23 mouse cellular contexts compared by ENCODE assay signal in genomic region chr11:98990866-98991265, GRCm38 (mm10). TPM values are rescaled to one million over a fixed set of nuclear protein-coding genes. Genes with fewer than 3 reads are reported as not detected.
"Had no signal": no experiment of that assay in that cellular context is flagged by ENCODE, and none has a peak within 500 bp of the region (broad histone marks: within the 10 kb centered on the region; RNA-seq: fewer than 3 reads in every experiment).

No protein-coding gene starts in this region.

- H3K4me2 ChIP-seq: kidney, embryonic 15.5 days; limb, embryonic 13.5 days; liver, embryonic 13.5 days; lung, embryonic 15.5 days; midbrain, embryonic 11.5 days; neural tube, embryonic 13.5 days; stomach, embryonic 15.5 days had no signal

- H3K27ac ChIP-seq: kidney, embryonic 15.5 days; limb, embryonic 10.5 days; limb, embryonic 13.5 days; liver, embryonic 13.5 days; lung, embryonic 15.5 days; neural tube, embryonic 13.5 days; stomach, embryonic 15.5 days had no signal

- H3K9me3 ChIP-seq: kidney, embryonic 15.5 days; limb, embryonic 10.5 days; limb, embryonic 13.5 days; liver, embryonic 13.5 days; lung, embryonic 15.5 days; neural tube, embryonic 13.5 days; stomach, embryonic 15.5 days had no signal

- H3K9ac ChIP-seq: kidney, embryonic 15.5 days; limb, embryonic 13.5 days; liver, embryonic 13.5 days; liver, postnatal 0 days; lung, embryonic 15.5 days; neural tube, embryonic 13.5 days; stomach, embryonic 15.5 days had no signal

- H3K27me3 ChIP-seq: kidney, embryonic 15.5 days; limb, embryonic 13.5 days; liver, embryonic 13.5 days; lung, embryonic 15.5 days; neural tube, embryonic 13.5 days; stomach, embryonic 15.5 days had no signal

- H3K4me3 ChIP-seq: kidney, embryonic 15.5 days; limb, embryonic 10.5 days; limb, embryonic 13.5 days; liver, embryonic 13.5 days; lung, embryonic 15.5 days; neural tube, embryonic 13.5 days; stomach, embryonic 15.5 days had no signal

- ATAC-seq: liver, postnatal 0 days had no signal

- H3K4me1 ChIP-seq: kidney, embryonic 15.5 days; limb, embryonic 10.5 days; limb, embryonic 13.5 days; liver, embryonic 13.5 days; lung, embryonic 15.5 days; neural tube, embryonic 13.5 days; stomach, embryonic 15.5 days had no signal

- DNase-seq: kidney, adult 8-10 months; kidney, postnatal 14 days; kidney, postnatal 4 days; liver, embryonic 13.5 days; liver, postnatal 0 days; lung, postnatal 10 days; lung, postnatal 4 days; midbrain, embryonic 14.5 days; retina, postnatal 1 day; right cerebral cortex, postnatal 25 days; spleen, adult 18-20 months; thymus, postnatal 25 days had no signal

RNA-seq across cellular contexts. Expression of gene Gjd3, which starts 8.1 kb away (rescaled TPM):
- total RNA-seq: liver, adult 2 months; megakaryocyte progenitor cell, adult 5-6 weeks; megakaryocyte-erythroid progenitor cell, adult 5-6 weeks; neutrophil, adult 5-6 weeks had no signal
- polyA plus RNA-seq: liver, adult 2 months; liver, embryonic 13.5 days; liver, postnatal 0 days; midbrain, embryonic 11.5 days had no signal
